Mouse (Mus musculus) spleen, adult 2 months (tissue): ENCODE data around the gene Prim2.

Experiments
- CTCF ChIP-seq: fragments of 200-500 bp; IDR thresholded peaks from 2 replicates; pipeline ENCODE4 v1.5.1; 2011; ENCODE audit warnings: mild to moderate bottlenecking, inconsistent platforms; ENCODE audit not compliant: insufficient read depth, insufficient read length, insufficient replicate concordance; ENCODE audit errors: extremely low read depth
- POLR2A ChIP-seq: fragments of 200-500 bp; IDR thresholded peaks from 2 replicates; pipeline ENCODE4 v1.6.1; 2011; ENCODE audit warnings: low read depth, low read length, inconsistent platforms

DNA sequence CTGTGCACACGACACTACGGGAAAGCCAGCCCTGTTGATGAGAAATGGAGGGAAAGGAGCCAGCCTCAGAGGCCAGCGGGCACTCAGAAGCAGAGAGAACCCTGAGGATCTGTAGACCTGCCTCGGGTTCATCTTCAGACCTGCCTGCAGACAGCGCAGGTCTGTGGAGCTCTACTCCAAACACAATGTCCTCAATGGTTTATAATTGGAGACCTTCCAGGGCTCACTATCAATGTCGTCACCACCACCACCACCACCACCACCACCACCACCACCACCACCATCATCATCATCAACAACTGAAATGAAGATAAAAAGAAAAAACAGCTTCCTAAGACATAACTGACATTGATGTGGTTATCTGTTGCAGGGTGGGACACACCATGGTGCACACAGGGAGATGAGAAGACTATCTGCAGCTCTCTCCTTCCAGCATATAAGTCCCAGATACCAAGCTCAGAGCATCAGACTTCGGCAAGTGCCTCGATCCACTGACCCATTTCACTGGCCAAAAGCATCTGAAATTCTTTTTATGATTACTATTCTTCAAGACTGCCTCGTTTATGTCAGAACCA lies 20.0 kb downstream of the Prim2 start:
- TF ChIP-seq CTCF: no peak
- no peak for TF ChIP-seq POLR2A
